Mouse (Mus musculus) erythroblast, embryonic 14.5 days (primary cell): ENCODE results near the gene Rem1. TPM values are rescaled to one million over a fixed set of nuclear protein-coding genes. Genes with fewer than 3 reads are reported as not detected.

Experiments
- H3K27me3 ChIP-seq: 2 replicates; pipeline ENCODE4 v1.6.1; 2012; ENCODE audit warnings: inconsistent platforms; ENCODE audit not compliant: control insufficient read depth
- H3K36me3 ChIP-seq: 2 replicates; pipeline ENCODE4 v1.6.1; 2012; ENCODE audit warnings: mild to moderate bottlenecking, inconsistent platforms; ENCODE audit not compliant: control insufficient read depth
- H3K4me1 ChIP-seq: 2 replicates; pipeline ENCODE4 v1.6.1; 2012; ENCODE audit warnings: inconsistent platforms; ENCODE audit not compliant: control insufficient read depth
- H3K4me3 ChIP-seq: replicated peaks from 2 replicates; pipeline ENCODE3; 2012; ENCODE audit warnings: moderate library complexity, mild to moderate bottlenecking, inconsistent platforms
- H3K9me3 ChIP-seq: 2 replicates; pipeline ENCODE4 v1.6.1; 2012; ENCODE audit warnings: low read length, inconsistent platforms, mixed read lengths; ENCODE audit not compliant: control insufficient read depth
- GATA1 ChIP-seq: IDR thresholded peaks from 2 replicates; pipeline ENCODE4 v1.6.1; 2012; ENCODE audit warnings: low read length, inconsistent platforms, mixed read lengths
- TAL1 ChIP-seq: IDR thresholded peaks from 3 replicates; pipeline ENCODE4 v1.6.1; 2012; ENCODE audit warnings: low read length, inconsistent platforms, mixed read lengths
- polyA plus RNA-seq: library from polyadenylated mRNA; stranded (reverse); fragments of >175 nt; gene quantifications from 2 replicates; pipeline ENCODE4 v1.2.3, GENCODE M21; 2012

Gene Rem1
- not detected in 2 replicates for polyA plus RNA-seq

DNA sequence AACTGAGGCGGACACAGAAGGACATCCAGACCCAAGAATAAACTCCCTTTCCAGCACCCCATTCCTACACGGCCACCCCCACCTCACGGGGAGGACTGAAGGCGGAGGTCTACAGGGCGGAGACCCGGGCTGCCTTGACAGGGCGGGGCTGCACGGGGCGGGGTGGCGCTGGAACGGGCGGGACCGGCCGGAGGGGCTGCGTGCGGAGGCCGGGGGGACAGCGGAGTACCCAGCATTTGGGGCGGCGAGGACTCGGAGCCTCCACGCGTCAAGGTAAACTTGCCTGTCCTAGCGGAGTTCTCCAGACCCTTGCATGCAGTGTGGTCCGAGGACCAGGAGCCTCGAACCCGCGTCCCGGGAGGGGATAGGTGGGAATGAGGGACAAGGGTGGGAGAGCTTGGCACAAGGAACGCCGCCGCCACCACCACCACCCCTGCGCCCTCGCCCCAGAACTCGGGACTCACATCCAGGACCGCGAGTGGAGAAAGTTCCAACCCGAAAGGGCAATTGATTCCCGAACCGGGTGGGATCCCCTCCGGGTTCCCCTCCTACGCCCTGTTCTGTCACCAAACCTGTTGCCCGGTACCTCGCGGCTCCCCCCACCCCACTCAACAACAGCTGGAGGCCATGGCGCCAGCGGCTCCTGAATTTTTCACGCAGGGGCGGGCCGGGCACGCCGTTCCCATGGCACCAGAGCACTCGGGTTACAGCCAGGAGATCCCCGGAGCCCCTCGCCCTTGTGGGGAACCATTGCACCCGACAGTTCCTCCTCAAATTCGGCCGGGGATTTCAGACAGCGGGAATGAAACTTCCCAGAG lies at the start of gene Rem1:
Gene Rem1, plus strand, starts transcription at position 178 of the 818 bp plus-strand sequence.
- Histone ChIP-seq H3K36me3 (no peaks in the 10 kb centered on the region), H3K27me3 (peaks cover 46% of the 10 kb centered on the region), H3K9me3 (no peaks in the 10 kb centered on the region), H3K4me3 (no peak within 1 kb of the TSS), H3K4me1 (peaks cover 2% of the 10 kb centered on the region; the same call in 1 of the 2 replicates)
- TF ChIP-seq GATA1 (no peak), TAL1 (no peak)

DNA sequence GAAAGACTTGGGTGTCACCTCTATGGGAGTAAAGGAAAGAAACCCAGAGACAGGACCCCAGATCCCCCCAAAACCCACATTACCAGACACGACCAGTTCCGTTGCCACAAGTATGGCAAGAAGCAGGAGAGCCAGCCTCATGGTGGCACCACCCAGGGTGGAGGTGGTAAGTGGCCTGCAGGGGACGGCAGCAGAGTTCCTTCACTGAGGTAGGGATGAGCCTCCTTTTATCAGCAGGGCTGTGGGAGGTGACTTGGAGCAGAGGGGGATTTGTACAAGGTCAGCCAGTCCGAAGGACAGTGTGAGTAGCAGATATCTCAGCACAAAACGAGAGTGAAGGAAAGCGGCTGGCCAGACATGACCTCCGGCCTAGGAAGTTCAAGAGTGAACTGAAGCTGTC lies 46.6 kb upstream of the Rem1 start, which contains the start of gene Defb19:
Gene Defb19, minus strand, starts transcription at position 206 of the 400 bp plus-strand sequence.
- no peaks in the 10 kb centered on the region for H3K27me3 ChIP-seq
- no peak for TF ChIP-seq GATA1
- TF ChIP-seq TAL1 = no peak
- H3K36me3 ChIP-seq = no peaks in the 10 kb centered on the region
- H3K4me1 ChIP-seq = no peaks in the 10 kb centered on the region
- no peak within 1 kb of the TSS for H3K4me3 ChIP-seq
- no peaks in the 10 kb centered on the region for H3K9me3 ChIP-seq

DNA sequence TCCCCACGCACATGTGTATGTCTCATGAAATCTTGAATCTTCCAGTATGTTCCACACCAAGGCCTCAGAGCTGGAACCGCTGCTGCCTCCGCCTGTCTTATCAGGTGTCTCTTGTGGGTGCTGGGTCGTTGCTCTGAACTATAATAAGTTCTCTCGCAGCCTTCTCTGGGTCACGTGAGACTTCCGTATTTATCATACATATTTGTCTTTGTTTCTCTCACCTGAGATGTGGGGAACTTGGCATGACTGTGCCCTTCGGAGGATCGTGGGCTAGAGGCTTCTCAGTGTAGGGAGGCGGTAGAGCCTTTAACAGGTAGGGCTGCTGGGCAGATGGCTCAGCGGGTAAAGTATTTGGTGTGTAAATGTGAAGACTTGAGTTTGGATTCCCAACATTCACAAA lies 46.1 kb upstream of the Rem1 start:
- Histone ChIP-seq H3K4me3 (no peak overlapping the region), H3K4me1 (no peaks in the 10 kb centered on the region), H3K9me3 (no peaks in the 10 kb centered on the region), H3K36me3 (no peaks in the 10 kb centered on the region), H3K27me3 (no peaks in the 10 kb centered on the region)
- no peak for TF ChIP-seq TAL1
- TF ChIP-seq GATA1 = no peak

DNA sequence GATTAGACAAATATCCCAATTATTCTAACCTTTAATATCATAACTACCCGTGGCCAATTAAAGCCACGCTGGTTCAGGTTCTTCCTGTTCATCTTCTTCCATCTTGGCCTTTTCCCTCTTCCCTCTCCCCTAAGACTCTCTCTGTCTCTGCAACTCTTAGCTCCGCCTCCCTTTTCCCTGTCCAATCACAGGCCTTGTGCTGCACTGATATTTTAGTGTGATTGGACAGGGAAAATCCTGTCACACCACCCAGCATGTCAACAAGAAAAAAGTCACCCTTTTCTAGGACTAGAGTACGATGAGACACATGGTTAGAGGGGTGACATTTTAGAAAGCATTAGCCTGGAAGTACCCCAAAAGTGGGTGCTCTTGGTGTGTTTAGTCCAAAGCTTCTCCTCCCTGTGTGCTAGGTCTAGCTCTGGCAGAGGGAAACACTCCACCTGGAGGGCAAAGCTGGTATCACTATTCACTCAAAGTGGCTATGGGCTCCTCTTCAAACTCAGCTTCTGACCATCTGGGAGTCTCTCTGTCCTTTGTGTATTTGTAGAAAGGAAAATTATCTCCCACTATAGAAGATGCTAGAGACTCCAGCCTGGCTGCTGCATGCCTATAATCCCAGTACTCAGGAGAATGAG lies 39.7 kb upstream of the Rem1 start:
- no peak overlapping the region for H3K4me3 ChIP-seq
- no peak for TF ChIP-seq TAL1
- TF ChIP-seq GATA1 = no peak
- H3K27me3 ChIP-seq = no peaks in the 10 kb centered on the region
- no peaks in the 10 kb centered on the region for H3K36me3 ChIP-seq
- H3K4me1 ChIP-seq = no peaks in the 10 kb centered on the region
- H3K9me3 ChIP-seq = no peaks in the 10 kb centered on the region

DNA sequence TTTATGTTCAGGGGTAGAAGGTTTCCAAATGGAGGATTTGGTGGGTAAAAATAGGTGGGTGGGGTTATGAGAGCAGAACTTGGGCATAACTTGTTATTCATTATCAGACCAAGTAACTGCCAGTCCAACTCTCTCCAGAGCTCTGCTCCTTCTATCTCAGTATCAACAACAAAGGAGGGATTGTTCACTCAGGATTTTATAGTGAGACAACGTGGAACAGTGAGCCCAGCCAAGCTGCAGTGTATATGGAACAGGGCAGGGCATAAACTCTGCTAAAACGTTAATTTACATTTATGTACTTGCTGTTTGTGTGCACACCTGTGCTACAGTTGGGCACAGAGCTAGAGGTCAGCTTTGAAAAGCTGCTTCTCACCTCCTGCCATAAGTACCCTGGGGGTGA lies 38.3 kb upstream of the Rem1 start:
- Histone ChIP-seq H3K4me1 (no peaks in the 10 kb centered on the region), H3K9me3 (no peaks in the 10 kb centered on the region), H3K4me3 (no peak overlapping the region), H3K27me3 (no peaks in the 10 kb centered on the region), H3K36me3 (no peaks in the 10 kb centered on the region)
- TF ChIP-seq TAL1 (no peak), GATA1 (no peak)

DNA sequence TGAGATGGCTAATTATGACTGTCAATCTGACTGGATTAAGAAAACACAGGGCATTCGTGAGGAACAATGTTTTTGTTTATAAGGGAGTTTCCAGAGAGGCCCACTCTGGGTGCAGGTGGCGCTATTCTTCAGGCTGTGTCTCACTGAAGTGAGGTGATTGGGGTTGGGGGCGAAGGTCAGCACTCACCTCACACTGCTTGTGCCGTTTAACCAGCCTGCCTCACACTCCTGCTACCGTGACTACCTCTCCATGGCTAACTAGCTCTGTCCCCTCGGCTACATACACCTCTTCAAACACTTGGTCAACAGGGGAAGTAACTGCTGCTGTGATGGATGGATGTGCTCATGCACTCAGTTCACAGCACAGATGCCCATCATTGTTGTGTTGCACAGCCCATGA lies 37.7 kb upstream of the Rem1 start:
- no peaks in the 10 kb centered on the region for H3K4me1 ChIP-seq
- H3K9me3 ChIP-seq = no peaks in the 10 kb centered on the region
- no peak overlapping the region for H3K4me3 ChIP-seq
- H3K27me3 ChIP-seq = no peaks in the 10 kb centered on the region
- TF ChIP-seq TAL1 (no peak), GATA1 (no peak)
- H3K36me3 ChIP-seq = no peaks in the 10 kb centered on the region

DNA sequence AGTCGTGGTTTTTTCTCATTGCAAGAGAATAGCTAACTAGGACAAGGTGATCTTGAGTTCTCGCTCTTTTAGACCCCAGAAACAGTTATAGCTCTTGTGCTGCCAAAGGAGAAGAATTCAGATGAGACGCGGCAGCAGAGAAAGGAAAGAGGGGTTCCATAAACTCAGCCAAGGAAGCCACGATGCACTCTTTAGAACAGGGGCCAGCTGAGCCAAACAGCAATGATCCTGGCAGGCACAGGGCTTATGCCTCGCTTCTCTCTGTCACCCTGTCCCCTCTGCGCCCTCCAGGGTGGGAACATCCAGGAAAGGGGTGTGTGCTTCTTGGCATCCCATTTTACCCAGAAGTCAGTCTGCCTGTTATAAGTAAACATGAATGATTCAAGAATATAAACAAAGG lies 27.5 kb upstream of the Rem1 start, which contains the start of gene Defb45:
Gene Defb45, minus strand, starts transcription at position 101 of the 400 bp plus-strand sequence.
- Histone ChIP-seq H3K36me3 (no peaks in the 10 kb centered on the region), H3K4me3 (no peak within 1 kb of the TSS), H3K9me3 (peaks cover 11% of the 10 kb centered on the region), H3K4me1 (no peaks in the 10 kb centered on the region), H3K27me3 (no peaks in the 10 kb centered on the region)
- TF ChIP-seq GATA1 = no peak
- TF ChIP-seq TAL1 = no peak

DNA sequence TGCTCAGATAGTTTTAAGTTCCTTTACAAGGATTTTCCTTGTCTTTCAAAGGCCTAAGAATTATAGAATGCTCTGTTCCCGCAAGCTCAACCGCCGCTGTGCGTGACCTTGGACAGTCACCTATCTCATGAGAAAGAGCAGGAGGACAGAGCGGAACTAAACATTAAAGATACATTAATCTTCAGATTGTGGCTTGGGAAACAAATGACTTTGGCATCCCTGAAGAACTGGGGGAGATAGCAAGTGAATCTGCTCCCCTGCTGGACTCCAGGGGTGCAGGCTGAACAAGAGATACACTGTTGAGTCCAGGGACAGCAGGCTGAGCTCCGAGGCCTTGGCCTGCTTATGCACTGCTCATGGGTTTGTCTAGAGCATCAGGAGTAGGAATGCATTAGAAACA lies 26.7 kb upstream of the Rem1 start:
- no peaks in the 10 kb centered on the region for H3K4me1 ChIP-seq
- TF ChIP-seq GATA1 (no peak), TAL1 (no peak)

DNA sequence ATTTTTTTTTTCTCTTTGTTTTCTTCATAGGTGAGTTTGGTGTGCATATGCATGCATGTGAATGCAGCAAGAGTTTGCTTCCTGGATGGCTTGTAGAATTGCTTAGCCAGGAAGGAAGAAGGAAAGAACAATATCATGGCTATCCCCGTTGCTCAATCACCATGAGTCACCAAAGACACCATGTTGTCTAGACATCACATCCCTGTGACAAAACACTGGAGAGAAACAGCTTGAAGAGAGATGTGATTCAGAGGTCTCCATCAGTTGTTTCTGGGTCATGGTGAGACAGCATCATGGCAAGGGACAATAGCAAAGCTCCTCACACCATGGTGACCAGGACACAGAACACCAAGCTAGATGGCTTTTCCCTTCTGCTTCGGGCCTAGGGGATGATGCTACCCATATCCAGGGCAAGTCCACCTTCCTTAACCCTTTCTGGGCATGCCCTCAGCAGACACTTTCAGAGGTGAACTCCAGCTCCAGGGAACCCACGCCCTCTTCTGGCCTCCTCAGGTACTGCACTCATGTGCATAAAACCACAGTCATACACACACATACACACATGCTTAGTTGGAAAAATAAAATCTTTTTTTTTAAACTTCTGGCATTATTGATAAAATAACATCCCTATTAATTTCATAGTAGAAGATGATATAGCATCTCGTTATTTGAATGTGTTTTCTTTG lies 25.3 kb upstream of the Rem1 start:
- Histone ChIP-seq H3K36me3 (no peaks in the 10 kb centered on the region), H3K4me1 (no peaks in the 10 kb centered on the region), H3K27me3 (no peaks in the 10 kb centered on the region), H3K9me3 (peaks cover 11% of the 10 kb centered on the region), H3K4me3 (no peak overlapping the region)
- TF ChIP-seq TAL1 (no peak), GATA1 (no peak)

More for the DNA sequence above, 26.7 kb upstream of the Rem1 start:
- no peak overlapping the region for H3K4me3 ChIP-seq
- H3K36me3 ChIP-seq = no peaks in the 10 kb centered on the region
- H3K27me3 ChIP-seq = no peaks in the 10 kb centered on the region
- peaks cover 11% of the 10 kb centered on the region for H3K9me3 ChIP-seq
